ENCODE assay signal across 27 mouse cellular contexts in genomic region chr16:48283517-48283916, GRCm38 (mm10). TPM values are rescaled to one million over a fixed set of nuclear protein-coding genes. Genes with fewer than 3 reads are reported as not detected.
"Had no signal": no experiment of that assay in that cellular context is flagged by ENCODE, and none has a peak within 500 bp of the region (broad histone marks: within the 10 kb centered on the region; RNA-seq: fewer than 3 reads in every experiment).

Gene Dppa4 (plus strand): TSS chr16:48283733.

- H3K9me3 ChIP-seq: limb, embryonic 10.5 days; limb, embryonic 13.5 days; liver, embryonic 12.5 days; liver, embryonic 15.5 days; lung, embryonic 15.5 days; midbrain, embryonic 10.5 days; midbrain, embryonic 13.5 days; neural tube, embryonic 13.5 days had no signal

- H3K9ac ChIP-seq: limb, embryonic 13.5 days; liver, embryonic 12.5 days; liver, embryonic 15.5 days; lung, embryonic 15.5 days; midbrain, embryonic 13.5 days; neural tube, embryonic 13.5 days had no signal

- DNase-seq: kidney, postnatal 25 days; layer of hippocampus, adult 9-11 months; liver; lung, adult 18-20 months; lung, postnatal 10 days; lung, postnatal 36 days; right cerebral cortex, postnatal 4 days; thymus, adult 18-20 months; thymus, postnatal 36 days had no signal

- H3K4me2 ChIP-seq: limb, embryonic 13.5 days; liver, embryonic 12.5 days; liver, embryonic 15.5 days; lung, embryonic 15.5 days; midbrain, embryonic 13.5 days; neural tube, embryonic 13.5 days had no signal

- H3K4me3 ChIP-seq: layer of hippocampus, adult 2 months; limb, embryonic 10.5 days; limb, embryonic 13.5 days; liver, embryonic 12.5 days; liver, embryonic 15.5 days; lung, embryonic 15.5 days; megakaryocyte, embryonic 14.5 days; midbrain, embryonic 10.5 days; midbrain, embryonic 13.5 days; myocyte; neural tube, embryonic 13.5 days had no signal

- ATAC-seq: liver, embryonic 12.5 days; midbrain, embryonic 13.5 days; midbrain, embryonic 16.5 days had no signal

- H3K27ac ChIP-seq: kidney, postnatal 0 days; layer of hippocampus, adult 2 months; limb, embryonic 10.5 days; limb, embryonic 13.5 days; liver, embryonic 12.5 days; liver, embryonic 15.5 days; lung, embryonic 15.5 days; midbrain, embryonic 10.5 days; midbrain, embryonic 13.5 days; neural tube, embryonic 13.5 days; stomach, postnatal 0 days had no signal

- H3K4me1 ChIP-seq: limb, embryonic 10.5 days; limb, embryonic 13.5 days; liver, embryonic 12.5 days; liver, embryonic 15.5 days; lung, embryonic 15.5 days; megakaryocyte, embryonic 14.5 days; midbrain, embryonic 10.5 days; midbrain, embryonic 13.5 days; neural tube, embryonic 13.5 days had no signal

- H3K36me3 ChIP-seq: limb, embryonic 10.5 days; limb, embryonic 13.5 days; liver, embryonic 12.5 days; liver, embryonic 15.5 days; lung, embryonic 15.5 days; midbrain, embryonic 10.5 days; midbrain, embryonic 13.5 days; neural tube, embryonic 13.5 days had no signal

- H3K27me3 ChIP-seq: limb, embryonic 13.5 days; liver, embryonic 12.5 days; liver, embryonic 15.5 days; lung, embryonic 15.5 days; megakaryocyte, embryonic 14.5 days; midbrain, embryonic 13.5 days; neural tube, embryonic 13.5 days had no signal

RNA-seq across cellular contexts. Expression of gene Dppa4, which starts in this region (rescaled TPM):
- polyA plus RNA-seq: kidney, embryonic 14.5 days; kidney, postnatal 0 days; large intestine, adult 2 months; limb, embryonic 10.5 days; limb, embryonic 13.5 days; liver, embryonic 15.5 days; lung, embryonic 15.5 days; midbrain, embryonic 10.5 days; midbrain, embryonic 13.5 days; midbrain, embryonic 16.5 days; neural tube, embryonic 13.5 days; stomach, embryonic 14.5 days; stomach, postnatal 0 days; urinary bladder, adult 2 months had no signal
